Mouse (Mus musculus) liver, embryonic 13.5 days (tissue): ENCODE measurements around the gene Kcnh2. TPM values are rescaled to one million over a fixed set of nuclear protein-coding genes. Genes with fewer than 3 reads are reported as not detected.

Experiments
- ATAC-seq: fragments of 200-750 bp; cut with Nextera tagmentation; 2 replicates; pipeline ENCODE4 v1.8.0; 2017; ENCODE audit warnings: low read depth, mild to moderate bottlenecking, moderate number of reproducible peaks, moderate library complexity
- DNase-seq: peaks from one replicate; pipeline ENCODE4 v3.0.0; 2022
- H3K27ac ChIP-seq: fragments of 300-500 bp; sonication (generic); 2 replicates; pipeline ENCODE4 v1.5.1; 2015; ENCODE audit warnings: moderate library complexity, mild to moderate bottlenecking, inconsistent platforms
- H3K27me3 ChIP-seq: fragments of 300-500 bp; sonication (generic); 2 replicates; pipeline ENCODE4 v1.6.1; 2015; ENCODE audit warnings: mild to moderate bottlenecking, inconsistent platforms
- H3K36me3 ChIP-seq: fragments of 300-500 bp; sonication (generic); 2 replicates; pipeline ENCODE4 v1.6.1; 2015; ENCODE audit warnings: mild to moderate bottlenecking, inconsistent platforms
- H3K4me1 ChIP-seq: fragments of 300-500 bp; sonication (generic); replicated peaks from 2 replicates; pipeline ENCODE4 v1.6.1; 2015; ENCODE audit warnings: inconsistent platforms
- H3K4me2 ChIP-seq: fragments of 300-500 bp; sonication (generic); 2 replicates; pipeline ENCODE4 v1.6.1; 2015; ENCODE audit warnings: inconsistent platforms, mild to moderate bottlenecking, moderate library complexity
- H3K4me3 ChIP-seq: fragments of 300-500 bp; sonication (generic); replicated peaks from 2 replicates; pipeline ENCODE4 v1.5.1; 2015; ENCODE audit warnings: mild to moderate bottlenecking, inconsistent platforms
- H3K9ac ChIP-seq: fragments of 300-500 bp; sonication (generic); 2 replicates; pipeline ENCODE4 v1.6.1; 2015; ENCODE audit warnings: mild to moderate bottlenecking, inconsistent platforms
- H3K9me3 ChIP-seq: fragments of 300-500 bp; sonication (generic); replicated peaks from 2 replicates; pipeline ENCODE4 v1.6.1; 2016; ENCODE audit warnings: inconsistent platforms
- WGBS: fragments of 180-500 bp; shearing (Covaris S2); methylation state at CpG from one replicate; pipeline ENCODE4 v1.1.7; 2015; ENCODE audit not compliant: insufficient replicate concordance; 5-methylcytosine and 5-hydroxymethylcytosine counted together
- polyA plus RNA-seq: library from polyadenylated mRNA; unstranded; fragments of >200 nt; fragmentation: Nextera tagmentation; extraction: Ambion mirVana; gene quantifications from 2 replicates; pipeline ENCODE4 v1.2.1, GENCODE M21; 2015

The Kcnh2 gene
- polyA plus RNA-seq, 1 experiment from 2014 or later: 0.20 TPM

GRCm38 (mm10) chr5:24374666-24375328, 23.4 kb upstream of the Kcnh2 start:
- no peak for ATAC-seq
- Histone ChIP-seq H3K36me3 (no peaks in the 10 kb centered on the region), H3K27ac (no peak overlapping the region), H3K4me2 (no peak overlapping the region), H3K4me1 (no peaks in the 10 kb centered on the region), H3K4me3 (no peak overlapping the region), H3K9ac (no peak overlapping the region), H3K9me3 (no peaks in the 10 kb centered on the region), H3K27me3 (peaks cover 16% of the 10 kb centered on the region)
- no peak for DNase-seq
- WGBS: 59% methylated on average over 7 of the region's 7 CpGs

- 70% methylated on average over 6 of the region's 6 CpGs for WGBS
- H3K4me1 ChIP-seq: no peaks in the 10 kb centered on the region
- no peak overlapping the region for H3K4me2 ChIP-seq
- H3K27me3 ChIP-seq: peaks cover 16% of the 10 kb centered on the region
- ATAC-seq (no peak), DNase-seq (no peak)
- no peaks in the 10 kb centered on the region for H3K36me3 ChIP-seq
- H3K9ac ChIP-seq: no peak overlapping the region
- H3K27ac ChIP-seq: no peak overlapping the region
- no peaks in the 10 kb centered on the region for H3K9me3 ChIP-seq
- H3K4me3 ChIP-seq: no peak overlapping the region
These were observed 22.8 kb upstream of the Kcnh2 start for GRCm38 (mm10) chr5:24374216-24374615.

GRCm38 (mm10) chr5:24373807-24374206, 22.4 kb upstream of the Kcnh2 start:
- no peak for DNase-seq
- Histone ChIP-seq H3K4me3 (no peak overlapping the region), H3K9me3 (no peaks in the 10 kb centered on the region), H3K4me2 (no peak overlapping the region), H3K36me3 (no peaks in the 10 kb centered on the region), H3K27me3 (peaks cover 17% of the 10 kb centered on the region), H3K4me1 (no peaks in the 10 kb centered on the region), H3K9ac (no peak overlapping the region), H3K27ac (no peak overlapping the region)
- no peak for ATAC-seq
- WGBS: 73% methylated on average over 5 of the region's 5 CpGs

- DNase-seq (no peak), ATAC-seq (no peak)
- peaks cover 9% of the 10 kb centered on the region for H3K4me1 ChIP-seq
- WGBS: 64% methylated on average over 9 of the region's 9 CpGs
- H3K9me3 ChIP-seq: no peaks in the 10 kb centered on the region
- no peak overlapping the region for H3K4me2 ChIP-seq
- H3K27ac ChIP-seq: no peak overlapping the region
- peaks cover 29% of the 10 kb centered on the region for H3K27me3 ChIP-seq
- H3K36me3 ChIP-seq: no peaks in the 10 kb centered on the region
- H3K4me3 ChIP-seq: no peak overlapping the region
- H3K9ac ChIP-seq: no peak overlapping the region
These were observed 18.4 kb upstream of the Kcnh2 start for GRCm38 (mm10) chr5:24369767-24370166.

GRCm38 (mm10) chr5:24366426-24366825, 15.0 kb upstream of the Kcnh2 start:
- DNase-seq (no peak), ATAC-seq (no peak)
- peaks cover 47% of the 10 kb centered on the region for H3K27me3 ChIP-seq
- no peaks in the 10 kb centered on the region for H3K36me3 ChIP-seq
- no peak overlapping the region for H3K9ac ChIP-seq
- no peak overlapping the region for H3K27ac ChIP-seq
- H3K4me1 ChIP-seq: peaks cover 9% of the 10 kb centered on the region
- WGBS: 58% methylated on average over 9 of the region's 9 CpGs
- H3K4me2 ChIP-seq: no peak overlapping the region
- no peak overlapping the region for H3K4me3 ChIP-seq
- H3K9me3 ChIP-seq: no peaks in the 10 kb centered on the region

GRCm38 (mm10) chr5:24365528-24365927, 14.1 kb upstream of the Kcnh2 start:
- Histone ChIP-seq H3K9ac (0 out of 2 replicates have a peak overlapping the region, but pooled peaks have one; percentile 0), H3K4me3 (no peak overlapping the region), H3K27me3 (peaks cover 47% of the 10 kb centered on the region), H3K9me3 (no peaks in the 10 kb centered on the region), H3K4me2 (peak overlapping the region; percentile 21; the same call in 1 of the 2 replicates), H3K4me1 (peaks cover 9% of the 10 kb centered on the region), H3K36me3 (no peaks in the 10 kb centered on the region), H3K27ac (peak overlapping the region; percentile 29)
- 3% methylated on average over 5 of the region's 5 CpGs for WGBS
- no peak for ATAC-seq
- no peak for DNase-seq

- H3K9ac ChIP-seq: 0 out of 2 replicates have a peak overlapping the region, but pooled peaks have one; percentile 0
- H3K4me1 ChIP-seq: peaks cover 9% of the 10 kb centered on the region
- DNase-seq (no peak), ATAC-seq (no peak)
- H3K36me3 ChIP-seq: no peaks in the 10 kb centered on the region
- H3K27me3 ChIP-seq: peaks cover 47% of the 10 kb centered on the region
- 44% methylated on average over 10 of the region's 10 CpGs for WGBS
- no peak overlapping the region for H3K4me3 ChIP-seq
- peak overlapping the region; percentile 29 for H3K27ac ChIP-seq
- H3K9me3 ChIP-seq: no peaks in the 10 kb centered on the region
- H3K4me2 ChIP-seq: peak overlapping the region; percentile 21; the same call in 1 of the 2 replicates
These were observed 13.6 kb upstream of the Kcnh2 start for GRCm38 (mm10) chr5:24364963-24365362.

- peaks cover 47% of the 10 kb centered on the region for H3K27me3 ChIP-seq
- peaks cover 9% of the 10 kb centered on the region for H3K4me1 ChIP-seq
- no peak within 1 kb of the TSS for H3K4me3 ChIP-seq
- H3K9ac ChIP-seq: 0 out of 2 replicates have a peak within 1 kb of the TSS, but pooled peaks have one; percentile 0
- H3K36me3 ChIP-seq: no peaks in the 10 kb centered on the region
- no peak for DNase-seq
- peak within 1 kb of the TSS; percentile 21; the same call in 1 of the 2 replicates for H3K4me2 ChIP-seq
- peak within 1 kb of the TSS; percentile 29 for H3K27ac ChIP-seq
- 33% methylated on average over 12 of the region's 12 CpGs for WGBS
- no peak for ATAC-seq
- H3K9me3 ChIP-seq: no peaks in the 10 kb centered on the region
These were observed 13.1 kb upstream of the Kcnh2 start, which contains the start of gene Nos3 for GRCm38 (mm10) chr5:24364508-24364907. Gene Nos3, plus strand, starts transcription at chr5:24364810.

- ATAC-seq (no peak), DNase-seq (no peak)
- Histone ChIP-seq H3K4me2 (no peak overlapping the region), H3K4me1 (peaks cover 9% of the 10 kb centered on the region), H3K9ac (no peak overlapping the region), H3K4me3 (no peak overlapping the region), H3K27me3 (peaks cover 50% of the 10 kb centered on the region), H3K36me3 (no peaks in the 10 kb centered on the region), H3K27ac (no peak overlapping the region), H3K9me3 (no peaks in the 10 kb centered on the region)
- 49% methylated on average over 3 of the region's 3 CpGs for WGBS
These were observed 12.7 kb upstream of the Kcnh2 start for GRCm38 (mm10) chr5:24364061-24364460.

GRCm38 (mm10) chr5:24363467-24363866, 12.1 kb upstream of the Kcnh2 start:
- DNase-seq (no peak), ATAC-seq (no peak)
- peaks cover 9% of the 10 kb centered on the region for H3K4me1 ChIP-seq
- no peak overlapping the region for H3K27ac ChIP-seq
- no peaks in the 10 kb centered on the region for H3K9me3 ChIP-seq
- H3K27me3 ChIP-seq: peaks cover 52% of the 10 kb centered on the region
- no peak overlapping the region for H3K4me3 ChIP-seq
- no peak overlapping the region for H3K9ac ChIP-seq
- H3K36me3 ChIP-seq: no peaks in the 10 kb centered on the region
- H3K4me2 ChIP-seq: no peak overlapping the region
- WGBS: 62% methylated on average over 2 of the region's 2 CpGs

GRCm38 (mm10) chr5:24360792-24361454, 9.5 kb upstream of the Kcnh2 start:
- ATAC-seq (0 out of 2 replicates have a peak, but pooled peaks have one; percentile 29), DNase-seq (peak; percentile 46)
- Histone ChIP-seq H3K9me3 (no peaks in the 10 kb centered on the region), H3K27me3 (peaks cover 41% of the 10 kb centered on the region), H3K36me3 (no peaks in the 10 kb centered on the region), H3K4me1 (peaks cover 9% of the 10 kb centered on the region), H3K9ac (no peak overlapping the region), H3K4me3 (no peak overlapping the region), H3K4me2 (no peak overlapping the region), H3K27ac (no peak overlapping the region)
- WGBS: under 1% methylated on average over 7 of the region's 7 CpGs
